Mouse (Mus musculus): ENCODE results near the gene Smad5. TPM values are rescaled to one million over a fixed set of nuclear protein-coding genes. Genes with fewer than 3 reads are reported as not detected.
A peak's percentile ranks its signal among the peaks of the same experiment; 100 is the strongest.

Gene Smad5
- total RNA-seq, 1 experiment from 2014 or later = 30.8 TPM

DNA sequence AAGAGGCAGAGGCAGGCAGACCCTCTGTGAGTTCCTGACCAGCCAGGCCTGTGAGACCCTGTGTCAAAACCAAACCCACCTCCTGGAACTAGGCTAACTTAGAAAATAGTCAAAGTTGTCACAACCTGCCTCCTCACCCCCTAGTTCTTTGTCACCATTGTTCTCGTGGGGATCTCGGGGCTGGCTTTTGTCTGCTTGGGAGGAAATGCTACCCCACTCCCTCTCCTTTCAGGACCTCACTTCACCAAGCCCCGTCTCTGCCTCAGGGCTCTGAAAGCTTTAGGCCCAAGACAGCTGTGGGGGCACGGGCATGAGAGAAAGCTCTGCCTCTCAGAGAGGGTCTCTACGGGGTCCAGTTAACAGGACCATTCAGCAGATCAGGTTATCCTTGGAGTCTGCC, 49.0 kb downstream of the Smad5 start:
- ATAC-seq (replicated peaks; ENCODE audit: low read depth, poor library complexity, severe bottlenecking) = no peak

- no peak for ATAC-seq (replicated peaks; ENCODE audit: low read depth, poor library complexity, severe bottlenecking)
Observed at GRCm38 (mm10) chr13:56752474-56753191, 49.8 kb downstream of the Smad5 start.

GRCm38 (mm10) chr13:56753192-56753951, 50.6 kb downstream of the Smad5 start, which contains the start of gene Gm45623:
TSS of gene Gm45623 (minus strand) at chr13:56753827.
- ATAC-seq (replicated peaks; ENCODE audit: low read depth, poor library complexity, severe bottlenecking) = no peak

- no peak for ATAC-seq (replicated peaks; ENCODE audit: low read depth, poor library complexity, severe bottlenecking)
Observed at GRCm38 (mm10) chr13:56755871-56756270, 53.1 kb downstream of the Smad5 start.

GRCm38 (mm10) chr13:56757201-56757600, 54.4 kb downstream of the Smad5 start:
- no peak for ATAC-seq (replicated peaks; ENCODE audit: low read depth, poor library complexity, severe bottlenecking)

GRCm38 (mm10) chr13:56758492-56758891, 55.7 kb downstream of the Smad5 start:
- peak; percentile 75 for ATAC-seq (replicated peaks; ENCODE audit: low read depth, poor library complexity, severe bottlenecking)

DNA sequence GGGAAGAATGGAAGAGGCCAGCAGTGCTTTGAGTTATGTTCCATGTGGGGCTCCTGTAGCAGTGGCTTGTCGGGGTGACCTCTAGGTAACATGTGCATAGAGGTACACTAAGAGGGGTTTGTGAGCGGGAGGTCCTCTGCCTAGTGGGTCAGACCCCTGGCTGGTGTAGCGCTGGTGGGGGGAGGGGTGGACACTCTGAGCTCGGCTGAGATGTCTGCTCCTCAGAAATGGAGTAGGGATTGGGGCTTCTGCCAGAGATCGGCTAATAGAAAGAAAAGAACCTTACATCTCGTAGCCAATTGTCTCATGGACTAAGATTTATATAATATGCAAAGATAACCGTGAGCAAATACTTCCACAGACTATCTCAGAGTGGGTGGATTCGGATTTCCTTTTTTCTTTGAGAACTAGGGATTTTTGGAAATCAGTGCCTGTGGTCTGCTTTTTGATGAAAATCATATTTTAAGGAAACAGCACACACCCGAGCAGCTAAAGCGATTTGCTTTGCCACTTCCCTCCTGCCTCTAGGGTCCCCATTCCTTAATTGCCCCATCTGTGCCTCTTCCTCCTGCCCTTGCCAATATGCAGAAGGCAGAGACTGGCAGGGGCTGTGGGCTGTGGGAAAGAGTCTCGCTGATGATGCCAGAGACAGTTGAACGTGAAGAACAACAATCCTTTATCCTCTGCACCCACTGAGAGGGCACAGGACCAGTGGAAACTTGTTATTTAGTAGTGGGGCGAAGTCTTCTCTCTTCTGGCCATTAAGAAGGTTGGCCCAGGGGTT, 59.8 kb downstream of the Smad5 start:
- ATAC-seq (replicated peaks; ENCODE audit: low read depth, poor library complexity, severe bottlenecking) = no peak

DNA sequence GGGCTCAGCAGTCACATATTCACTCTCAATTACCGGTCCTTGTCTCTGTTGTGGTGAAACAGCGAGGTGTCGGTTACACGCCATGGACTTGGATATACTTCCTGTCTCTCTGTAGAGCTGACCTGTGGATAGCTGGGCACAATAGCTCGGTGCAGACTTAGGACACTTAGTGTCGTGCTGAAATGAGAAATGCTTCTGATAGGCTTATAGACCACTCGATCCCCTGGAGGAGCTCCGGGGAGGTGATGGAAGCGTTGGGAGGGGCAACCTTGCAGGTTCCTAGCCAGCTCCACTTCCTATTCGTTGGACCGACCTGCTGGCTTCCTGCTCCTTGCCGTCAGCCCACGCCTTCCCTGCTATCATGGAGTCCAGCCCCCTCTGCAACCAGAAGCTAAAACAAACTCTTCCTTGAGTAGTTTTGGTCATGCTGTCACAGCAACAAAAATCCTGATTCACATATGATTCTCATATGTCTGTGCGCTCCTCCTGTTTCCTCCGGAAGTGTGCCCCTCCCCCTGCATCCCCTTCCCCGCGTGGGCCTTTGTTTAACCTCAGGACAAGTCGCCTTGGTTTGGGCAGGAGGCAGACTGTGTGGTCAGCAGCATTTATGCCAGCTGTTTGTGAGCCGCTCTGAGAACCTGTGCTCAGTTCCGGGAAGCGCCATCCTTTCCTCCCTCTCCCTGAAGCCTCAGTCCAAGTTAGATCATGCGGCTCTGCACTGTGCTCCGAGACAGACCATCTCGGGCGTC, 62.6 kb downstream of the Smad5 start:
- peak; percentile 86 for ATAC-seq (replicated peaks; ENCODE audit: low read depth, poor library complexity, severe bottlenecking)

DNA sequence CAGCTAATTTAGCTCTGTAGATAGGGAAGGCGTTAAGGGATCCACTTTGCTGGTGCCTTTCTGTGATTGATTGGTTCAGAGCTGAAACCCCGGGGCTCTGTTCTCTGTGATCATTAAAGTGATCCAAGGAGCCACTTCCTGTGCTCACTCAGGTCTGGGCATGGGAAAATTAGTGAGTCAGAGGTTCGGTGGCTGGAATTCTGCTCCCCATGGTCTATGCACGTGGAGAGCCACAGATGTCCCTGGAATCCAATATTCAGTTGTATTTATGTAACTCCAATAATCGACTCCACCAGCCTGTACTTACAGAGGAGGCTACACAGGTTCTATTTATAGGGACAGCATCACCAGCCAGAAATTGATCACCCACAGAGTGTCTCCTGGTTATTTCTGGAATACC, 63.4 kb downstream of the Smad5 start:
- ATAC-seq (replicated peaks; ENCODE audit: low read depth, poor library complexity, severe bottlenecking) = no peak

DNA sequence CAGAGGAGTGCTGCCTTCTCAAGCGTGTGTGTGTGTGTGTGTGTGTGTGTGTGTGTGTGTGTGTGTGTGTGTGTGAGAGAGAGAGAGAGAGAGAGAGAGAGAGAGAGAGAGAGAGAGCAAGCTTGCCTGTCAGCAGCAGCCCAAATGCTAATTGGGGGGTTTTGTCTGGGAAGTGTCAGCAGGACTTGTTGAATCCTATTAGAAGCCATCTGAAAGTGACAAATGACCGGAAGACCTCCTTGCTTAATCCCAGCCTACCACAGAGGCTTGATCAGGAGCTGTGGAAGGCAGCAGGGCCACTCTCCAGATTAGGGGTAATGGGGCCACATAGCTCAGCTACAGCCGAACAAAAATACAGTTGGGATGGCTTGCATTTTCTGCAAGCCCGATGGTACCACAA, 66.6 kb downstream of the Smad5 start:
- ATAC-seq (replicated peaks; ENCODE audit: low read depth, poor library complexity, severe bottlenecking) = no peak

GRCm38 (mm10) chr13:56770136-56770578, 67.3 kb downstream of the Smad5 start:
- ATAC-seq (replicated peaks; ENCODE audit: low read depth, poor library complexity, severe bottlenecking) = no peak

GRCm38 (mm10) chr13:56770786-56771185, 68.0 kb downstream of the Smad5 start:
- ATAC-seq (replicated peaks; ENCODE audit: low read depth, poor library complexity, severe bottlenecking) = no peak

GRCm38 (mm10) chr13:56772592-56772991, 69.8 kb downstream of the Smad5 start:
- ATAC-seq (replicated peaks; ENCODE audit: low read depth, poor library complexity, severe bottlenecking) = no peak

- no peak for ATAC-seq (replicated peaks; ENCODE audit: low read depth, poor library complexity, severe bottlenecking)
Observed at GRCm38 (mm10) chr13:56773262-56773870, 70.6 kb downstream of the Smad5 start.

- ATAC-seq (replicated peaks; ENCODE audit: low read depth, poor library complexity, severe bottlenecking) = peak; percentile 96
Observed at GRCm38 (mm10) chr13:56774304-56774703, 71.5 kb downstream of the Smad5 start.

DNA sequence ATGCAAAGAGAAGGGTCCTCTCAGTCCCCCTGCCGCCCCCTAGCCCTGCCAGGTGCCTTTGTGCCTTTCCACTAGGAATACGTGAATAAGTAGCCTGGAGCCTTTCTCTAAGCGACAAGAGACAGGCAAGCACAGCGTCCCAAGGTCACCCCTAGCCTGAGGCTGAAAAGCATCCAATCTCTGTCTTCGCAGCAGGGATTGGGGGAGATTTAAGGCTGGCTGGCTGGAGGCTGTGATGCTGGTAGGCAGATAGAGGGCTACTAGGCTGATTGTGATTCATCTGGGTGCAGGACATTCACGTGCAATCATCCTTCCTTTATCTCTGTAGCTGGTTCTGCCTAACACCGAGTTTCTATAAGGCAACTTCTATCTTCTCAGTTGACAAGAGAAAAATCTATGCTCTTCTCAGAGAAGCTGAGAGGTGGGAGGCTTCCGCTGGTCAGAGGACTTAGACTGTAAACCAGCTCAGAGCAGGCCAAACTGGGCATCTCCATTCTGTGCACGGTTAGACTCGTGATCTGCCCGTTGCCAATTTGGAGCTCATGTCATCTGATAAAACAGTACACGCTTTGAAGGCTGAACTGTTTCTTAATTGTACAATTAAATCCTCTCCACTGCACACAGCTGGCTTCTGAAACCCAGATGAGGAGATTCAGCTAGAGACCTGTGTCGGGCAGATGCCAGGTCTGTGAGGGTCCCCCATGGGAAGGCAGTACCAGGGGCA, 78.1 kb downstream of the Smad5 start:
- no peak for ATAC-seq (replicated peaks; ENCODE audit: low read depth, poor library complexity, severe bottlenecking)

DNA sequence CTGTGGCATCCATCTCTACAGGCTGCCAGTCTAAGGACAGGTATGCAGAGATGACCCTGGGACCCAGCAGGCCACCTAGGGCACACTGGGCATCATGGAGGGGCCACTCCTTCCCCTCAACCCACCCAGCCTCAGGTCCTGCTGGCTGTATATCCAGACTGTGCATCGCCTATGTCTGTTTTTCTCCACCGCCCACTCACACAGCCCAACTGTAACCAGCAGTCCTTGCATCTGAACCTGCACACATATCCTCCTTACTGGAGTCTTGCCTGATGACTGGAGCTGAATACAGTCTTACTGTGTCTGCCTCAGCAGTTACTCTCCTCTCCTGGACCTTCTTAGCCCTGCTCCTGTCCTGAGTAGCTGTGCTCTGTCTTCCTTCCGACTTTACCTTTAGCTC, 78.9 kb downstream of the Smad5 start:
- no peak for ATAC-seq (replicated peaks; ENCODE audit: low read depth, poor library complexity, severe bottlenecking)

DNA sequence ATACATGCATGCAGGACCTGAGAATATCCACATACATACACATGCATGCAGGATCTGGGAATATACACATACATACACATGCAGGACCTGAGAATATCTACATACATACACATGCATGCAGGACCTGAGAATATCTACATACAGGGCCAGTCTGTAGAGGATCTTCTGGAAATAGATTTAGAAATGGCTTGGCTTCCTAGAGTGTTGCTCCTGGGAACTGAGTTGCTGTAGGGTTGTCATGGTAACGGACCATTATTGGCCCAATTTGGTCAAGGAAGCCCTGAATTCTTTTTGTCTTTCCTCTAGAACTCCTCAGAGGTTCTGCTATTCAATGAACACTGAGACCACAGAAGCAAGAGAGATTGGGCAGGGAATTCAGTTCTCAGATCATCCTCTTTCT, 79.8 kb downstream of the Smad5 start:
- no peak for ATAC-seq (replicated peaks; ENCODE audit: low read depth, poor library complexity, severe bottlenecking)

DNA sequence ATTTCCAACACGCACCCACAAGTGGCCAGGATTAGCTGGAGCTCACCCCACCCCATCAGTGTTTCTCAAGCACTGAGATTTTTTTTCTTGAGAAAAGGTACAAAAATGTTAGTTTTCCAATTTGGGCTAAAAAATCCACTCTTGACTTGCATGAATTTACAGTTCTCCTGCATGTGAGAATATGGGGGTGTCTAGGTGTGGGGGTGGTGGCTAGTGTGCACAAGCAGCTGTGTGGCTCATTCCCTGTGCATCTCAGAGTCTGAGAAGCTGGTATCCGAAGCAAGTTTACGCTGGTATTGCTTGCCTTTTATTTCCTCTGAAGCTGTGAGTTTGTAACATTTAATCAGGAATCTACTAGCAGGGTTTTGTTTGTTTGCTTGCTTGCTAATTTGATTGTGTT, 87.9 kb downstream of the Smad5 start:
- no peak for ATAC-seq (replicated peaks; ENCODE audit: low read depth, poor library complexity, severe bottlenecking)

Measured in common myeloid progenitor, adult 5-6 weeks (primary cell).